Mouse (Mus musculus) CH12.LX (cell line): Measurements from ENCODE around the gene Apba3. TPM values are rescaled to one million over a fixed set of nuclear protein-coding genes. Genes with fewer than 3 reads are reported as not detected.

Source experiments
- DNase-seq: peaks from one replicate; pipeline ENCODE4 v3.0.0-alpha.2; 2013; ENCODE audit errors: extremely low read depth
- H3K27ac ChIP-seq: 2 replicates; pipeline ENCODE4 v1.5.1; 2012; ENCODE audit warnings: low read depth, mild to moderate bottlenecking, control low read depth, moderate library complexity; ENCODE audit not compliant: insufficient read depth
- H3K27me3 ChIP-seq: replicated peaks from 2 replicates; pipeline ENCODE3; 2012; ENCODE audit warnings: inconsistent platforms
- H3K36me3 ChIP-seq, 2 experiments: replicated peaks in 1 of 2; 2 replicates each; pipeline versions ENCODE3 to v1.6.1; 2012; ENCODE audit warnings: inconsistent platforms in 1 of 2, low read length in 1 of 2, mild to moderate bottlenecking in 1 of 2, mixed read lengths in 1 of 2, moderate library complexity in 1 of 2; ENCODE audit not compliant: control insufficient read depth in 1 of 2, insufficient read depth in 1 of 2
- H3K4me1 ChIP-seq, 2 experiments: 2 replicates each; pipeline ENCODE4 v1.6.1; 2012; ENCODE audit warnings: inconsistent platforms in 1 of 2, moderate library complexity in 1 of 2; ENCODE audit not compliant: insufficient read depth in 2 of 2, control insufficient read depth in 1 of 2
- H3K4me2 ChIP-seq: 2 replicates; pipeline ENCODE4 v1.6.1; 2012; ENCODE audit warnings: low read depth, mild to moderate bottlenecking, control low read depth; ENCODE audit not compliant: poor library complexity, insufficient read depth, severe bottlenecking
- H3K4me3 ChIP-seq, 3 experiments: fragments of 150-350 bp in 1 of 3; sonication (generic) in 1 of 3; replicated peaks in 1 of 3; 2 replicates each; pipeline versions ENCODE3 to v1.5.1; 2011 to 2012; ENCODE audit warnings: low read depth in 2 of 3, low read length in 2 of 3, mild to moderate bottlenecking in 2 of 3, moderate library complexity in 2 of 3, control low read depth in 1 of 3, improper control_type of control experiment in 1 of 3, inconsistent platforms in 1 of 3, mixed read lengths in 1 of 3; ENCODE audit not compliant: poor library complexity in 1 of 3
- H3K79me2 ChIP-seq: replicated peaks from 2 replicates; pipeline ENCODE4 v1.6.1; 2012; ENCODE audit warnings: mild to moderate bottlenecking, moderate library complexity; ENCODE audit not compliant: control insufficient read depth, poor library complexity, insufficient read depth, severe bottlenecking; ENCODE audit errors: extremely low read depth
- H3K9ac ChIP-seq: 2 replicates; pipeline ENCODE4 v1.6.1; 2012; ENCODE audit warnings: low read depth, mild to moderate bottlenecking, control low read depth, moderate library complexity; ENCODE audit not compliant: insufficient read depth
- H3K9me3 ChIP-seq: replicated peaks from 2 replicates; pipeline ENCODE3; 2012; ENCODE audit warnings: low read length, inconsistent platforms, mixed read lengths
- CHD1 ChIP-seq: IDR thresholded peaks from 2 replicates; pipeline ENCODE4 v1.6.1; 2012; ENCODE audit warnings: low read depth, low read length, improper control_type of control experiment, inconsistent platforms
- CTCF ChIP-seq, 2 experiments: IDR thresholded peaks in 1 of 2; conservative IDR thresholded peaks in 1 of 2; 2 replicates each; pipeline ENCODE4 v1.5.1; 2011 to 2012; ENCODE audit warnings: low read depth in 2 of 2, low read length in 2 of 2, improper control_type of control experiment in 1 of 2, inconsistent platforms in 1 of 2, mild to moderate bottlenecking in 1 of 2, moderate library complexity in 1 of 2
- ELF1 ChIP-seq: IDR thresholded peaks from 2 replicates; pipeline ENCODE4 v1.6.1; 2014; ENCODE audit warnings: low read depth, mild to moderate bottlenecking, inconsistent platforms, low read length, improper control_type of control experiment
- EP300 ChIP-seq: IDR thresholded peaks from 2 replicates; pipeline ENCODE4 v1.6.1; 2011; ENCODE audit warnings: low read length, improper control_type of control experiment
- GABPA ChIP-seq: IDR thresholded peaks from 2 replicates; pipeline ENCODE4 v1.6.1; 2012; ENCODE audit warnings: low read depth, low read length, improper control_type of control experiment, inconsistent platforms; ENCODE audit not compliant: insufficient replicate concordance
- IRF4 ChIP-seq: IDR thresholded peaks from 2 replicates; pipeline ENCODE4 v1.6.1; 2014; ENCODE audit warnings: low read depth, mild to moderate bottlenecking, inconsistent platforms, low read length, improper control_type of control experiment
- JUND ChIP-seq: conservative IDR thresholded peaks from 2 replicates; pipeline ENCODE4 v1.6.1; 2011; ENCODE audit warnings: low read depth, low read length, improper control_type of control experiment
- KAT2A ChIP-seq: IDR thresholded peaks from 2 replicates; pipeline ENCODE4 v1.6.1; 2012; ENCODE audit warnings: low read length, improper control_type of control experiment, inconsistent platforms; ENCODE audit not compliant: insufficient replicate concordance
- MAFK ChIP-seq: IDR thresholded peaks from 2 replicates; pipeline ENCODE4 v1.6.1; 2011; ENCODE audit warnings: low read length, improper control_type of control experiment; ENCODE audit not compliant: insufficient replicate concordance
- MAX ChIP-seq: IDR thresholded peaks from 2 replicates; pipeline ENCODE4 v1.6.1; 2011; ENCODE audit warnings: low read length, improper control_type of control experiment
- MAZ ChIP-seq: IDR thresholded peaks from 2 replicates; pipeline ENCODE4 v1.6.1; 2012; ENCODE audit warnings: low read depth, mild to moderate bottlenecking, inconsistent platforms, low read length, improper control_type of control experiment, moderate library complexity
- MEF2A ChIP-seq: IDR thresholded peaks from 2 replicates; pipeline ENCODE4 v1.6.1; 2014; ENCODE audit warnings: low read depth, mild to moderate bottlenecking, inconsistent platforms, low read length, improper control_type of control experiment, borderline replicate concordance
- NELFE ChIP-seq: IDR thresholded peaks from 2 replicates; pipeline ENCODE4 v1.6.1; 2011; ENCODE audit warnings: low read depth, low read length, improper control_type of control experiment
- NRF1 ChIP-seq: IDR thresholded peaks from 2 replicates; pipeline ENCODE4 v1.6.1; 2014; ENCODE audit warnings: low read depth, mild to moderate bottlenecking, inconsistent platforms, low read length, improper control_type of control experiment, moderate library complexity
- PAX5 ChIP-seq: IDR thresholded peaks from 2 replicates; pipeline ENCODE4 v1.6.1; 2012; ENCODE audit warnings: low read length, inconsistent platforms, mixed read lengths
- POLR2A ChIP-seq: IDR thresholded peaks from 2 replicates; pipeline ENCODE4 v1.6.1; 2011; ENCODE audit warnings: low read depth, mild to moderate bottlenecking, improper control_type of control experiment, low read length
- POLR2AphosphoS2 ChIP-seq: IDR thresholded peaks from 2 replicates; pipeline ENCODE4 v1.6.1; 2011; ENCODE audit warnings: low read depth, low read length, improper control_type of control experiment
- RCOR1 ChIP-seq: conservative IDR thresholded peaks from 2 replicates; pipeline ENCODE4 v1.6.1; 2012; ENCODE audit warnings: low read depth, mild to moderate bottlenecking, inconsistent platforms, low read length, improper control_type of control experiment
- SIN3A ChIP-seq: IDR thresholded peaks from 2 replicates; pipeline ENCODE4 v1.6.1; 2012; ENCODE audit warnings: low read length, improper control_type of control experiment, inconsistent platforms
- SMC3 ChIP-seq: IDR thresholded peaks from 2 replicates; pipeline ENCODE4 v1.6.1; 2011; ENCODE audit warnings: low read depth, low read length, improper control_type of control experiment
- TBP ChIP-seq: conservative IDR thresholded peaks from 2 replicates; pipeline ENCODE4 v1.6.1; 2011; ENCODE audit warnings: low read depth, low read length, improper control_type of control experiment
- TCF12 ChIP-seq: IDR thresholded peaks from 2 replicates; pipeline ENCODE4 v1.6.1; 2014; ENCODE audit warnings: low read depth, mild to moderate bottlenecking, inconsistent platforms, low read length, improper control_type of control experiment
- ZC3H11A ChIP-seq: IDR thresholded peaks from 2 replicates; pipeline ENCODE4 v1.6.1; 2012; ENCODE audit warnings: low read depth, mild to moderate bottlenecking, inconsistent platforms, low read length, improper control_type of control experiment
- ZKSCAN1 ChIP-seq: IDR thresholded peaks from 2 replicates; pipeline ENCODE4 v1.6.1; 2012; ENCODE audit warnings: low read depth, inconsistent platforms, low read length, improper control_type of control experiment, borderline replicate concordance
- dilution Hi-C: fragments of 300-500 bp; cut with MboI; formaldehyde crosslinking; loops from 2 replicates; pipeline ENCODE4 v1.14.3; 2020; ENCODE audit warnings: low sequenced_read_pairs; ENCODE audit not compliant: extremely low pct_unique_long_range_greater_than_20kb, extremely low pct_ligation_motif_present
- in situ Hi-C: fragments of 300-500 bp; cut with MboI; formaldehyde crosslinking; loops from 3 replicates; pipeline ENCODE4 v1.14.3; 2019; ENCODE audit warnings: low sequenced_read_pairs, low pct_ligation_motif_present, low pct_unique_long_range_greater_than_20kb, mixed read lengths
- polyA plus RNA-seq: library from polyadenylated mRNA; unstranded; fragments of >175 nt; gene quantifications from 2 replicates; pipeline ENCODE4 v1.2.1, GENCODE M21; 2012; ENCODE audit warnings: low read depth; ENCODE audit not compliant: insufficient read length
- total RNA-seq, 2 experiments: library from RNA; depleted of rRNA; stranded (reverse); fragments of 300-350 nt in 1 of 2; fragments of >200 nt in 1 of 2; gene quantifications; 2 replicates each; pipeline ENCODE4 v1.2.3; 2012 to 2014

Gene Apba3
- total and polyA plus RNA-seq, 3 experiments, result 40.2 to 149 (median 47.4) TPM

- dilution Hi-C loops, result no loop called here
- H3K9ac ChIP-seq, result no peak overlapping the region
- no peak overlapping the region for H3K4me3 ChIP-seq
- no peak overlapping the region for H3K27ac ChIP-seq
- no peaks in the 10 kb centered on the region for H3K36me3 ChIP-seq
- H3K4me1 ChIP-seq, result peaks cover 5 to 28% of the 10 kb centered on the region in 2 experiments; a peak in 3 of 4 replicates
- no peaks in the 10 kb centered on the region for H3K79me2 ChIP-seq
- DNase-seq, result no peak
- H3K4me2 ChIP-seq, result no peak overlapping the region
- peaks cover 6% of the 10 kb centered on the region for H3K9me3 ChIP-seq
- TF ChIP-seq CHD1 (no peak), EP300 (no peak), TBP (no peak), MAFK (no peak), POLR2A (no peak), MAZ (no peak)
- TF ChIP-seq, all 38 proteins: peak for 0
- H3K27me3 ChIP-seq, result peaks cover 40% of the 10 kb centered on the region
- in situ Hi-C loops, result no loop called here
These were observed 17.4 kb downstream of the Apba3 start for GRCm38 (mm10) chr10:81284189-81284588.

DNA sequence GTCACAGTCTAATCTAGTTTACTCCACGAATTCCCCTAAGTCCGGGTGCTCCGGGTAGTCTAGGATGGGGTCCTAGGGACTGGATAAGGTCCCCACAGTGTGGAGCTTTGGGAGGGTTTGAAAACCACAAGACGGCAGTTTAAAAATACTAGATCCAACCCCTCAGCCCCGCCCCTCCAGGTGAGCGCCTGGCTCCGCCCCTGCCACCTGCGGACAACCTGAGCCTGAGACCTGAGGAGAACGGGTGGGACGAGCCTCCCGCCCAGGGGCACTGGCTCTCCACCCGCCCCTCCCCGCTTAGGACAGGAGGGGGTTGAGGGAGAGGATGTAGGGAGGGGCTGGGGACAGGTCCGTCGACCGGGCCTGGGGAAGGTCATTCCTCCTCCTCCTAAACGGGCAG, 18.0 kb downstream of the Apba3 start:
- dilution Hi-C loops (no loop called here), in situ Hi-C loops (loop anchor here (5.0 kb wide), 1 partner anchor 87 kb away; no protein-coding TSS in a partner anchor)
- Histone ChIP-seq H3K4me1 (peaks cover 5 to 32% of the 10 kb centered on the region in 2 experiments; a peak in 3 of 4 replicates), H3K9me3 (peaks cover 6% of the 10 kb centered on the region), H3K4me3 (no peak overlapping the region), H3K36me3 (no peaks in the 10 kb centered on the region), H3K79me2 (no peaks in the 10 kb centered on the region), H3K9ac (no peak overlapping the region), H3K27ac (no peak overlapping the region), H3K4me2 (no peak overlapping the region)
- no peak for DNase-seq
- no peak for TF ChIP-seq KAT2A
- TF ChIP-seq ZKSCAN1, result no peak
- no peak for TF ChIP-seq JUND
- no peak for TF ChIP-seq MAX
- no peak for TF ChIP-seq TCF12
- no peak for TF ChIP-seq SMC3
- TF ChIP-seq CTCF (conservative IDR thresholded peaks at IDR 0.05 in 1 of 2, IDR thresholded peaks at IDR 0.05 in 1 of 2; ENCODE audit: low read depth in 2 of 2, low read length in 2 of 2), result no peak
- no peak for TF ChIP-seq RCOR1
- no peak for TF ChIP-seq GABPA
- no peak for TF ChIP-seq TBP
- TF ChIP-seq NRF1, result no peak
- no peak for TF ChIP-seq ZC3H11A
- TF ChIP-seq POLR2AphosphoS2, result no peak
- TF ChIP-seq NELFE, result no peak
- TF ChIP-seq PAX5, result no peak
- no peak for TF ChIP-seq SIN3A
- no peak for TF ChIP-seq EP300
- TF ChIP-seq MEF2A, result no peak
- no peak for TF ChIP-seq ELF1
- TF ChIP-seq IRF4, result no peak
- TF ChIP-seq, all 38 proteins: peak for 0
- H3K27me3 ChIP-seq, result peaks cover 38% of the 10 kb centered on the region
